Mouse (Mus musculus) spleen, adult 18-20 months (tissue): ENCODE measurements around the gene Cfl1.
"Not testable (repeated sequence)": the region's sequence is repeated elsewhere in the genome, so short reads cannot be mapped to it uniquely, and the experiment has no call there.

Experiments used
- DNase-seq, 2 experiments: peaks; one replicate each; pipeline ENCODE4 v3.0.0; 2022; ENCODE audit warnings: mixed read lengths in 2 of 2

The Cfl1 gene

GRCm38 (mm10) chr19:5490898-5491708, 848 bp downstream of the Cfl1 start:
- DNase-seq, result peak; percentile 84

- no peak for DNase-seq
Observed at GRCm38 (mm10) chr19:5492641-5493040, 2.4 kb downstream of the Cfl1 start.

- not testable (repeated sequence) for DNase-seq
Observed at GRCm38 (mm10) chr19:5493301-5493721, 3.1 kb downstream of the Cfl1 start.

GRCm38 (mm10) chr19:5494314-5494713, 4.1 kb downstream of the Cfl1 start:
- DNase-seq, result no peak

- no peak for DNase-seq
Observed at GRCm38 (mm10) chr19:5495353-5496051, 5.2 kb downstream of the Cfl1 start.

- no peak for DNase-seq
Observed at GRCm38 (mm10) chr19:5496052-5496370, 5.8 kb downstream of the Cfl1 start.

- no peak for DNase-seq
Observed at GRCm38 (mm10) chr19:5500330-5500875, 10.1 kb downstream of the Cfl1 start.

GRCm38 (mm10) chr19:5503687-5504086, 13.4 kb downstream of the Cfl1 start, which contains the start of gene 1700020D05Rik:
Gene 1700020D05Rik (minus strand): TSS chr19:5503787.
- DNase-seq, result no peak

- peak; percentile 93 to 96 for DNase-seq
Observed at GRCm38 (mm10) chr19:5510031-5511026, 20.1 kb downstream of the Cfl1 start, which contains the start of gene Snx32. Gene Snx32 (minus strand): TSS chr19:5510538.

- DNase-seq, result no peak
Observed at GRCm38 (mm10) chr19:5511074-5511632, 20.9 kb downstream of the Cfl1 start.

- DNase-seq, result peak; percentile 29 to 35
Observed at GRCm38 (mm10) chr19:5512091-5513004, 22.1 kb downstream of the Cfl1 start.

- no peak for DNase-seq
Observed at GRCm38 (mm10) chr19:5513005-5513349, 22.7 kb downstream of the Cfl1 start.

- no peak for DNase-seq
Observed at GRCm38 (mm10) chr19:5515840-5516777, 25.9 kb downstream of the Cfl1 start.

GRCm38 (mm10) chr19:5516906-5517505, 26.8 kb downstream of the Cfl1 start:
- DNase-seq, result no peak

- DNase-seq, result no peak
Observed at GRCm38 (mm10) chr19:5518721-5519120, 28.5 kb downstream of the Cfl1 start.

GRCm38 (mm10) chr19:5525204-5525603, 34.9 kb downstream of the Cfl1 start:
- DNase-seq, result no peak

GRCm38 (mm10) chr19:5529325-5530137, 39.3 kb downstream of the Cfl1 start:
- DNase-seq, result peak; percentile 87 to 96

GRCm38 (mm10) chr19:5530138-5530524, 39.9 kb downstream of the Cfl1 start:
- DNase-seq, result no peak

GRCm38 (mm10) chr19:5532520-5532919, 42.3 kb downstream of the Cfl1 start:
- no peak for DNase-seq
